Mouse (Mus musculus): ENCODE data around the gene Cenps. TPM values are rescaled to one million over a fixed set of nuclear protein-coding genes. Genes with fewer than 3 reads are reported as not detected.

Gene Cenps
- polyA plus RNA-seq, 1 experiment = 1.1 TPM

DNA sequence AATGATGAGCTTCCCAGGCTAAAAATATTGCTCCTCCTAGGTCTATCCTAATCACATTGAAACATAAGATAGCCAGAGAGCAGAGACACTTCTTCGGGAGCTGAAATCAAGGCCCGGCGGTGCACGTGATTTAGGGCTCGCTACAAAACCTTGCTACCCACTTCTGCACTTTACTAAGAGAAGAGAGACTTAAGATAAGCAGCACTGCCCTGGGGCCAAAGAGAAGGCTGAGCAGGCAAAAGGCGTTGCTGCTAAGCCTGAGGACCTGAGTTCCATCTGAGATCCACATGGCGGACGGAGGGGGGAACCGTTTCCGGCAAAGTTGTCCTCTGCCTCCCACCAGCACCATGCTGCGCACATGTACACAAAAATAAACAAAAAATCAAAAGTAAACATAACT is 38.9 kb downstream of the Cenps start:
- no peaks in the 10 kb centered on the region for H3K27me3 ChIP-seq (replicated peaks; ENCODE audit: control insufficient read depth, insufficient read depth, low read length)
- peak overlapping the region; percentile 92 for H3K4me3 ChIP-seq (ENCODE audit: insufficient read depth, low read depth, low read length)
- H3K4me1 ChIP-seq (ENCODE audit: control insufficient read depth, insufficient read depth, low read length) = peaks cover 10% of the 10 kb centered on the region; the same call in 1 of the 2 replicates
- H3K27ac ChIP-seq (ENCODE audit: insufficient read depth, low read depth, low read length) = peak overlapping the region; percentile 19; the same call in 1 of the 2 replicates
- no peaks in the 10 kb centered on the region for H3K36me3 ChIP-seq (ENCODE audit: control insufficient read depth, insufficient read depth, low read length)
- no peak for DNase-seq
- 3% methylated on average over 11 of the region's 11 CpGs for WGBS
- no peak for TF ChIP-seq CTCF (conservative IDR thresholded peaks at IDR 0.05; ENCODE audit: insufficient read depth, insufficient read length, low read depth, low read length)
- no peak for TF ChIP-seq POLR2A (IDR thresholded peaks at IDR 0.05; ENCODE audit: low read depth, low read length)

GRCm38 (mm10) chr4:149097956-149098355 is 39.5 kb downstream of the Cenps start:
- peak overlapping the region; percentile 5; the same call in 1 of the 2 replicates for H3K27ac ChIP-seq (ENCODE audit: insufficient read depth, low read depth, low read length)

GRCm38 (mm10) chr4:149091364-149091763 is 46.1 kb downstream of the Cenps start:
- no peak overlapping the region for H3K4me3 ChIP-seq (ENCODE audit: insufficient read depth, low read depth, low read length)
- WGBS = 34% methylated on average over 8 of the region's 8 CpGs
- no peak for TF ChIP-seq POLR2A (IDR thresholded peaks at IDR 0.05; ENCODE audit: low read depth, low read length)
- TF ChIP-seq CTCF (conservative IDR thresholded peaks at IDR 0.05; ENCODE audit: insufficient read depth, insufficient read length, low read depth, low read length) = no peak
- peak; percentile 31 for DNase-seq
- H3K27me3 ChIP-seq (replicated peaks; ENCODE audit: control insufficient read depth, insufficient read depth, low read length) = no peaks in the 10 kb centered on the region
- H3K27ac ChIP-seq (ENCODE audit: insufficient read depth, low read depth, low read length) = peak overlapping the region; percentile 62
- peaks cover 17% of the 10 kb centered on the region for H3K4me1 ChIP-seq (ENCODE audit: control insufficient read depth, insufficient read depth, low read length)
- H3K36me3 ChIP-seq (ENCODE audit: control insufficient read depth, insufficient read depth, low read length) = no peaks in the 10 kb centered on the region

More at GRCm38 (mm10) chr4:149097956-149098355, 39.5 kb downstream of the Cenps start:
- no peak for TF ChIP-seq CTCF (conservative IDR thresholded peaks at IDR 0.05; ENCODE audit: insufficient read depth, insufficient read length, low read depth, low read length)
- 46% methylated on average over 3 of the region's 3 CpGs for WGBS
- Histone ChIP-seq H3K36me3 (ENCODE audit: control insufficient read depth, insufficient read depth, low read length) (no peaks in the 10 kb centered on the region), H3K4me3 (ENCODE audit: insufficient read depth, low read depth, low read length) (0 out of 2 replicates have a peak overlapping the region, but pooled peaks have one; percentile 92), H3K4me1 (ENCODE audit: control insufficient read depth, insufficient read depth, low read length) (peaks cover 11% of the 10 kb centered on the region; the same call in 1 of the 2 replicates), H3K27me3 (replicated peaks; ENCODE audit: control insufficient read depth, insufficient read depth, low read length) (no peaks in the 10 kb centered on the region)
- DNase-seq = peak; percentile 57

- 30% methylated on average over 5 of the region's 5 CpGs for WGBS
- Histone ChIP-seq H3K4me1 (ENCODE audit: control insufficient read depth, insufficient read depth, low read length) (peaks cover 19% of the 10 kb centered on the region; the same call in 1 of the 2 replicates), H3K36me3 (ENCODE audit: control insufficient read depth, insufficient read depth, low read length) (no peaks in the 10 kb centered on the region), H3K27ac (ENCODE audit: insufficient read depth, low read depth, low read length) (peak overlapping the region; percentile 43), H3K27me3 (replicated peaks; ENCODE audit: control insufficient read depth, insufficient read depth, low read length) (no peaks in the 10 kb centered on the region), H3K4me3 (ENCODE audit: insufficient read depth, low read depth, low read length) (no peak overlapping the region)
- TF ChIP-seq CTCF (conservative IDR thresholded peaks at IDR 0.05; ENCODE audit: insufficient read depth, insufficient read length, low read depth, low read length) (no peak), POLR2A (IDR thresholded peaks at IDR 0.05; ENCODE audit: low read depth, low read length) (no peak)
- no peak for DNase-seq
Measured at GRCm38 (mm10) chr4:149085381-149085780, 52.0 kb downstream of the Cenps start.

GRCm38 (mm10) chr4:149081528-149081927 is 55.9 kb downstream of the Cenps start:
- Histone ChIP-seq H3K27ac (ENCODE audit: insufficient read depth, low read depth, low read length) (peak overlapping the region; percentile 42), H3K36me3 (ENCODE audit: control insufficient read depth, insufficient read depth, low read length) (no peaks in the 10 kb centered on the region), H3K27me3 (replicated peaks; ENCODE audit: control insufficient read depth, insufficient read depth, low read length) (no peaks in the 10 kb centered on the region), H3K4me1 (ENCODE audit: control insufficient read depth, insufficient read depth, low read length) (peaks cover 30% of the 10 kb centered on the region; the same call in 1 of the 2 replicates), H3K4me3 (ENCODE audit: insufficient read depth, low read depth, low read length) (no peak overlapping the region)
- peak; percentile 96 for DNase-seq
- 25% methylated on average over 17 of the region's 17 CpGs for WGBS
- TF ChIP-seq POLR2A (IDR thresholded peaks at IDR 0.05; ENCODE audit: low read depth, low read length) = no peak
- no peak for TF ChIP-seq CTCF (conservative IDR thresholded peaks at IDR 0.05; ENCODE audit: insufficient read depth, insufficient read length, low read depth, low read length)

DNA sequence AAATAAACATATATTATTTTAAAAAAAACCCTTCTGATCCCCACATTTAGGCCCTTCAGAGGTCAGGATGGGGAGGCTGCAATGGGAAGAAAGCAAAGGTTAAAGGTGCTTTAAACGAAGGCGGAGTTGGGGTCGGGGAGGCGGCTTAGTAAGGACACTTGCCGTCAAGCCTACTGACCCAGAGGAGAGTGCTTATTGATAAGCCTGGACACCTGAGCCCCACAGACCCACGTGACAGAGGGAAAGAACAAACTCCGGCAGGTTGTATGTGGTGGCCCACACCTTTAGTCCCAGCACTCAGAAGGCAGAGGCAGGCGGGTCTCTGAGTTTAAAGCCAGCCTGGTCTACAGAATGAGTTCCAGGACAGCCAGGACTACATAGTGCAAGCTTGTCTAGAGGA is 57.3 kb downstream of the Cenps start:
- no peak overlapping the region for H3K27ac ChIP-seq (ENCODE audit: insufficient read depth, low read depth, low read length)
- H3K4me3 ChIP-seq (ENCODE audit: insufficient read depth, low read depth, low read length) = no peak overlapping the region
- H3K27me3 ChIP-seq (replicated peaks; ENCODE audit: control insufficient read depth, insufficient read depth, low read length) = no peaks in the 10 kb centered on the region
- DNase-seq = no peak
- TF ChIP-seq CTCF (conservative IDR thresholded peaks at IDR 0.05; ENCODE audit: insufficient read depth, insufficient read length, low read depth, low read length) = no peak
- TF ChIP-seq POLR2A (IDR thresholded peaks at IDR 0.05; ENCODE audit: low read depth, low read length) = no peak
- peaks cover 21% of the 10 kb centered on the region; the same call in 1 of the 2 replicates for H3K4me1 ChIP-seq (ENCODE audit: control insufficient read depth, insufficient read depth, low read length)
- no peaks in the 10 kb centered on the region for H3K36me3 ChIP-seq (ENCODE audit: control insufficient read depth, insufficient read depth, low read length)
- WGBS = 83% methylated on average over 8 of the region's 8 CpGs

DNA sequence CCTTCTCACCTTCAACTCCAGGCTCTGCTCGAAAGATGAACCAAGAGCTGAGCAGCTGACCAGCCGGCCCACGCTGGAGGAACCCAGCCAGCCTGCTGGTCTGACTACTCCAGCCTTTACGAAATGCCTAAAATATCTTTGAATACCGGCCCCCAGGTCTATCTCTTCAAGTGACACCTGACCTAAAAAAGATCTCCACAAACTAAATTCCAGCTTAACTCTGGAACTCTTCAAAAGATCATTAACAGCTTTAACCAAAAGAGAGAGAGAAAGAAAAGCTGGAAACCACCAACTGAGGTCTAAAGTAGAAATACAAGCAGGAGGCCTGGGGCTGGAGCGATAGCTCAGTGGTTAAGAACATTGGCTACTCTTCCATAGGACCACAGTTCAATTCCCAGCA is 57.8 kb downstream of the Cenps start:
- DNase-seq = peak; percentile 39
- Histone ChIP-seq H3K36me3 (ENCODE audit: control insufficient read depth, insufficient read depth, low read length) (no peaks in the 10 kb centered on the region), H3K4me1 (ENCODE audit: control insufficient read depth, insufficient read depth, low read length) (peaks cover 21% of the 10 kb centered on the region; the same call in 1 of the 2 replicates), H3K27ac (ENCODE audit: insufficient read depth, low read depth, low read length) (peak overlapping the region; percentile 69), H3K4me3 (ENCODE audit: insufficient read depth, low read depth, low read length) (no peak overlapping the region), H3K27me3 (replicated peaks; ENCODE audit: control insufficient read depth, insufficient read depth, low read length) (no peaks in the 10 kb centered on the region)
- 52% methylated on average over 6 of the region's 6 CpGs for WGBS
- TF ChIP-seq CTCF (conservative IDR thresholded peaks at IDR 0.05; ENCODE audit: insufficient read depth, insufficient read length, low read depth, low read length) (no peak), POLR2A (IDR thresholded peaks at IDR 0.05; ENCODE audit: low read depth, low read length) (no peak)
